Mouse (Mus musculus) neural tube, embryonic 13.5 days (tissue): ENCODE results near the gene Tctex1d4. TPM values are rescaled to one million over a fixed set of nuclear protein-coding genes. Genes with fewer than 3 reads are reported as not detected.

Experiments
- ATAC-seq: fragments of 200-750 bp; cut with Nextera tagmentation; 2 replicates; pipeline ENCODE4 v1.8.0; 2017; ENCODE audit warnings: low read depth, mild to moderate bottlenecking, moderate TSS enrichment, moderate library complexity
- H3K27ac ChIP-seq: fragments of 300-500 bp; sonication (generic); replicated peaks from 2 replicates; pipeline ENCODE4 v1.5.1; 2015; ENCODE audit warnings: moderate library complexity, mild to moderate bottlenecking, inconsistent platforms
- H3K27me3 ChIP-seq: fragments of 300-500 bp; sonication (generic); 2 replicates; pipeline ENCODE4 v1.6.1; 2015; ENCODE audit warnings: mild to moderate bottlenecking, inconsistent platforms
- H3K36me3 ChIP-seq: fragments of 300-500 bp; sonication (generic); 2 replicates; pipeline ENCODE4 v1.6.1; 2015; ENCODE audit warnings: mild to moderate bottlenecking, inconsistent platforms
- H3K4me1 ChIP-seq: fragments of 300-500 bp; sonication (generic); replicated peaks from 2 replicates; pipeline ENCODE4 v1.6.1; 2015; ENCODE audit warnings: inconsistent platforms
- H3K4me2 ChIP-seq: fragments of 300-500 bp; sonication (generic); 2 replicates; pipeline ENCODE4 v1.6.1; 2015; ENCODE audit warnings: inconsistent platforms, mild to moderate bottlenecking, moderate library complexity
- H3K4me3 ChIP-seq: fragments of 300-500 bp; sonication (generic); 2 replicates; pipeline ENCODE4 v1.5.1; 2015; ENCODE audit warnings: mild to moderate bottlenecking, inconsistent platforms
- H3K9ac ChIP-seq: fragments of 300-500 bp; sonication (generic); 2 replicates; pipeline ENCODE4 v1.6.1; 2015; ENCODE audit warnings: moderate library complexity, mild to moderate bottlenecking, inconsistent platforms
- H3K9me3 ChIP-seq: fragments of 300-500 bp; sonication (generic); 2 replicates; pipeline ENCODE4 v1.6.1; 2016; ENCODE audit warnings: inconsistent platforms
- WGBS: fragments of 180-500 bp; shearing (Covaris S2); methylation state at CpG from one replicate; pipeline ENCODE4 v1.1.7; 2015; 5-methylcytosine and 5-hydroxymethylcytosine counted together
- polyA plus RNA-seq: library from polyadenylated mRNA; unstranded; fragments of >200 nt; fragmentation: Nextera tagmentation; extraction: Ambion mirVana; gene quantifications from 2 replicates; pipeline ENCODE4 v1.2.1, GENCODE M21; 2015

Gene Tctex1d4
- polyA plus RNA-seq, 1 experiment from 2014 or later: not detected

DNA sequence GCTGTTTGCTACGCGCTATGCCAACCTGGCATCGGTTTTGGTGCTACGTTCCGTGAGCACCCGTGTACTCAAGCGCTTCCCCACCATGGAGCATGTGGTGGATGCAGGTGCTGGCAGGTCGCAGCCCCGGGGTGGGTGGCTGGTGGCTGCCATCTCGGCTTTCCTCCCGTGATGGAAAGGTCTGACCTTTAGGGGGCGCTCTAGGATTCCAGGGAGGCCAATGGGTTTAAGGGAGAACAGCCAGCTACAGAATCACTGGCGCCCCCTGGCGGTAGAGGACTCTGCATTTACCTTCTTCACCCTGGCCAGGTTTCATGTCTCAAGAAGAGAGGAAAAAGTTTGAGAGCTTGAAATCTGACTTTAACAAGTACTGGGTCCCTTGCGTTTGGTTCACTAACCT lies 19.6 kb downstream of the Tctex1d4 start:
- Histone ChIP-seq H3K9ac (no peak overlapping the region), H3K9me3 (no peaks in the 10 kb centered on the region), H3K36me3 (peaks cover 32% of the 10 kb centered on the region), H3K4me3 (no peak overlapping the region), H3K4me1 (no peaks in the 10 kb centered on the region), H3K27ac (no peak overlapping the region), H3K4me2 (no peak overlapping the region), H3K27me3 (no peaks in the 10 kb centered on the region)
- no peak for ATAC-seq
- 35% methylated on average over 15 of the region's 15 CpGs for WGBS

GRCm38 (mm10) chr4:117148047-117148713 lies 21.6 kb downstream of the Tctex1d4 start:
- H3K4me2 ChIP-seq: no peak overlapping the region
- no peaks in the 10 kb centered on the region for H3K9me3 ChIP-seq
- no peak overlapping the region for H3K9ac ChIP-seq
- H3K36me3 ChIP-seq: peaks cover 50% of the 10 kb centered on the region
- H3K27me3 ChIP-seq: no peaks in the 10 kb centered on the region
- peaks cover 10% of the 10 kb centered on the region for H3K4me1 ChIP-seq
- no peak overlapping the region for H3K27ac ChIP-seq
- ATAC-seq: no peak
- no peak overlapping the region for H3K4me3 ChIP-seq
- WGBS: 85% methylated on average over 18 of the region's 18 CpGs

- 72% methylated on average over 24 of the region's 24 CpGs for WGBS
- H3K9me3 ChIP-seq: no peaks in the 10 kb centered on the region
- H3K36me3 ChIP-seq: peaks cover 57% of the 10 kb centered on the region
Observed at GRCm38 (mm10) chr4:117148815-117149214, 22.2 kb downstream of the Tctex1d4 start.

GRCm38 (mm10) chr4:117149291-117150211 lies 23.0 kb downstream of the Tctex1d4 start:
- no peak for ATAC-seq
- no peaks in the 10 kb centered on the region for H3K9me3 ChIP-seq
- no peak overlapping the region for H3K4me2 ChIP-seq
- no peak overlapping the region for H3K27ac ChIP-seq
- H3K4me3 ChIP-seq: no peak overlapping the region
- no peak overlapping the region for H3K9ac ChIP-seq
- H3K36me3 ChIP-seq: peaks cover 64% of the 10 kb centered on the region
- 82% methylated on average over 6 of the region's 6 CpGs for WGBS
- peaks cover 24% of the 10 kb centered on the region for H3K4me1 ChIP-seq
- no peaks in the 10 kb centered on the region for H3K27me3 ChIP-seq

More at GRCm38 (mm10) chr4:117148815-117149214, 22.2 kb downstream of the Tctex1d4 start:
- Histone ChIP-seq H3K27me3 (no peaks in the 10 kb centered on the region), H3K27ac (no peak overlapping the region), H3K4me1 (peaks cover 17% of the 10 kb centered on the region), H3K4me2 (no peak overlapping the region), H3K9ac (no peak overlapping the region), H3K4me3 (no peak overlapping the region)
- ATAC-seq: no peak

- H3K4me3 ChIP-seq: no peak overlapping the region
- H3K4me1 ChIP-seq: peaks cover 31% of the 10 kb centered on the region
- WGBS: 91% methylated on average over 6 of the region's 6 CpGs
- no peaks in the 10 kb centered on the region for H3K9me3 ChIP-seq
- ATAC-seq: no peak
- no peak overlapping the region for H3K4me2 ChIP-seq
- no peaks in the 10 kb centered on the region for H3K27me3 ChIP-seq
- peaks cover 65% of the 10 kb centered on the region for H3K36me3 ChIP-seq
- no peak overlapping the region for H3K27ac ChIP-seq
- no peak overlapping the region for H3K9ac ChIP-seq
Observed at GRCm38 (mm10) chr4:117150212-117150733, 23.7 kb downstream of the Tctex1d4 start.

DNA sequence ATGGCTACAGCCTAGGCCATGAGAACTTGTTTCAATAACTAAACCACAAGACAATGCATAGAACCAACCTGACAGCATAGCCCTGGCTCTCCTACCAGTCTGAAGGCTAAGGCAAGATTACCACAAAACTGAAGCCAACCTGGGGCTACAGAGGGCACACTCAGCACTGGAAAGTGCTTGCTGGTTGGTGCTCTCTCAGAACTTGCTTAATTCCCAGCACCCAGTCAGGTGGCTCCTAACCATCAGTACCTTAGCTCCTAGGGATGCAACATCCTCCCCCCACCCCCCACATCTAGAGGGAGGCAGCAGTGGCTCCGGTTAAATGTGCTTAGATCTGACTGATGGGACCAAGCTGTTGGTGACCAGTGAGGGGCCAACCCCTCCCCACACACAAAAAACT lies 24.8 kb downstream of the Tctex1d4 start:
- H3K9me3 ChIP-seq: no peaks in the 10 kb centered on the region
- ATAC-seq: no peak
- 86% methylated on average over 1 of the region's 1 CpGs for WGBS
- H3K4me1 ChIP-seq: peaks cover 31% of the 10 kb centered on the region
- H3K9ac ChIP-seq: no peak overlapping the region
- H3K27ac ChIP-seq: no peak overlapping the region
- no peaks in the 10 kb centered on the region for H3K27me3 ChIP-seq
- no peak overlapping the region for H3K4me3 ChIP-seq
- peaks cover 65% of the 10 kb centered on the region for H3K36me3 ChIP-seq
- H3K4me2 ChIP-seq: no peak overlapping the region

DNA sequence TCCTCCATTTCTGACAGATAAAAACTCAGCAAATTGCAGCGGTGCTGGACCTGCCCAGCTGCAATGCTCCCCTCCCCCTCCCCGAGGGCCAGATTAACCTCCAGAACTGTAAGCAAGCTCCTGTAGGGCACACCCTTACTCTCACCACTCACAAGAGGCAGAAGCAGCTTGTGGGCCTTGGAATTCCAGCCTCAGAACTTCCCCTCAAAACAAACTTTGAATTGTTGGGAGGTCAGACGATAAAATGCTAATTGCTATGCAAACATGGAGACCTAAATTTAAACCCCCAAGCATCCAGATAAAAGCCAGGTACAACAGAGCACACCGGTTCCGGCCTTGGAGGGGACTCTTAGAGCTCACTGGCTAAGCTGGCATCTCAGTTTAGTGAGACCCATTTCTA lies 26.1 kb downstream of the Tctex1d4 start:
- H3K4me2 ChIP-seq: no peak overlapping the region
- H3K9me3 ChIP-seq: no peaks in the 10 kb centered on the region
- WGBS: 92% methylated on average over 5 of the region's 5 CpGs
- no peaks in the 10 kb centered on the region for H3K27me3 ChIP-seq
- no peak overlapping the region for H3K9ac ChIP-seq
- no peak overlapping the region for H3K4me3 ChIP-seq
- peaks cover 31% of the 10 kb centered on the region for H3K4me1 ChIP-seq
- H3K36me3 ChIP-seq: peaks cover 65% of the 10 kb centered on the region
- no peak overlapping the region for H3K27ac ChIP-seq
- ATAC-seq: no peak

DNA sequence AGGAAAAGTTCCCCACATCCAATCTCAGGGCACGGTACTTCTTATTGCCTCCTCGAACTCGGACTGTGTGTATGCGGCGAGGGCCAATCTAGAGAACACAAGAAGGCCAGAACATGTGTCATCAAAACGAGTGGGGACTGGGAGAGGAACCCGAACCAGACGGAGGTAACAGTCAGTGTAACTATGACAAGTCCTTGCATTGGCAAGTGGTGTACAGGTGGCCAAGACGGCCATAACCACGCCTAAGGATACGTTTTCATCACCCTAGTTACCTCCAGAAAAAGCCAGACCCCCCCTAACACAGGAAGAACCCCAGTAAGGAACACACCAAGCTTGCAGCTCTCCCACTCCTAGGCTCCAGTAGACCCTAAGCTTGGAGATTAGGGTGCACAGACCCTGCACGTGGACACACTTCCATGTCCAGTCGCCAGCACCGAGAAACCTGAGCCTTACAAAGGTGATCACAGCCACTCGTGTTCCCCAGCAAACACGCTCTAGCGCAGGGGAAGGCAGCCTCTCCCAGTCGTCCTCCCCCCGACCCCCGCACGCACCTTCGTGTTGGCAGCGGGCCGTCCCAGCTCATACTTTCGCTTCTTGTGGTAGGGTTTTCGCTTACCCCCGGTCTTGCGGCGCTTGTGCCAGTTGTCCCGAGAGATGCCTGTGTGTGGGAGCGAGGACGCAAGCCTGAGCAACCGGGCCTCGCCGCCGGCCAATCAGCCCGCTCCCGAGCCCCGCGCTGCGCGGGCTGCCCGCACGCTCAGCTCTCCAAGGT lies 28.6 kb downstream of the Tctex1d4 start:
- Histone ChIP-seq H3K9ac (peak overlapping the region; percentile 98), H3K4me1 (peaks cover 31% of the 10 kb centered on the region), H3K4me3 (peak overlapping the region; percentile 97), H3K27me3 (no peaks in the 10 kb centered on the region), H3K36me3 (peaks cover 43% of the 10 kb centered on the region), H3K9me3 (no peaks in the 10 kb centered on the region), H3K27ac (peak overlapping the region; percentile 93), H3K4me2 (peak overlapping the region; percentile 97)
- WGBS: 2% methylated on average over 44 of the region's 44 CpGs
- no peak; the same call in 1 of the 2 replicates for ATAC-seq

DNA sequence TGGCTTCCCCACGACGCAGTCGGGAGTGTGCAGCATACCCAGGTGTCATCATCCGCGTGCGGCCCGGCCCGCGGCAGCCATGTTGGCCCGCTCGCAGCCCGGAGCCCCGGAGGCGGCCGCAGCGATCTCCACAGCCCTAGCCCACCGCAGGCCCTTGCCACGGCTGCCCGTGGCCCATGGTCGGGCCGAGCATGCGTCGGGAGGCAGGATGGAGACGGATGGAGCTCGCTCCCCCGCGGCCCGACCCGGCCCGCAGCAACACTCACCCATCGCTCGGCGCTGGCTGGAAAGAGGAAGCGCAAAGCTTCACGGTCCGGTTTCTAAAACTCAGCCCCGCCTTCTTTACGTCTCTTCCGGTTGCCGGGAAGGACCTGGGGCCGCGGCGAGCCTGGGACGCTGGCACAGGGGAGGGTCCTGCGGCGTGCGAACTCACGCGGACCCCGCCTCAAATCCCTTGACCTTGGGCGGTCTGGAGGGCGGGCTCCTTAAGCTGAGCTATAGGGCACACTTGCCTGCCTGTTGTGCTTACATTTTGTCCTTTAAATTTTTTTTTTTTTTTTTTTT lies 29.3 kb downstream of the Tctex1d4 start, which contains the start of gene Rps8:
Gene Rps8, minus strand, starts transcription at position 452 of the 564 bp plus-strand sequence.
- under 1% methylated on average over 52 of the region's 52 CpGs for WGBS
- peak within 1 kb of the TSS; percentile 97 for H3K4me2 ChIP-seq

DNA sequence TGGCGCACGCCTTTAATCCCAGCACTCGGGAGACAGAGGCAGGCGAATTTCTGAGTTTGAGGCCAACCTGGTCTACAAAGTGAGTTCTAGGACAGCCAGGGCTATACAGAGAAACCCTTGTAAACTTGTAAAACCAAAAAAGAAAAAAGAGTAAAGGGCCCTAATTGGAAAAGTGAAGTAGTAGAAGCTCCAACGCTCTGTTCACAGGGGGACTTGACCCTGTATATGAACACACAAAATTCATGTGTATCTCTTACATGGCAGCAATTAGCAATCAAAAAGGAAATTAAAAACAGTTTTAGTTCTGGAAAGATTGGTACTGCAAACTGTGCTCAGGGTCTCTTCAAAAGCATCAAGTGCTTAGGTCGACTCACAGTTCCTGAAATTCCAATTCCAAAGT lies 29.8 kb downstream of the Tctex1d4 start:
- Histone ChIP-seq H3K27ac (peak overlapping the region; percentile 93), H3K4me2 (peak overlapping the region; percentile 97), H3K27me3 (no peaks in the 10 kb centered on the region), H3K4me1 (peaks cover 31% of the 10 kb centered on the region), H3K36me3 (peaks cover 31% of the 10 kb centered on the region), H3K9ac (peak overlapping the region; percentile 98), H3K4me3 (peak overlapping the region; percentile 97), H3K9me3 (no peaks in the 10 kb centered on the region)
- ATAC-seq: no peak
- WGBS: 26% methylated on average over 6 of the region's 6 CpGs

More for the DNA sequence above, 29.3 kb downstream of the Tctex1d4 start, which contains the start of gene Rps8:
- H3K9ac ChIP-seq: peak within 1 kb of the TSS; percentile 98
- H3K36me3 ChIP-seq: peaks cover 36% of the 10 kb centered on the region
- no peaks in the 10 kb centered on the region for H3K27me3 ChIP-seq
- no peaks in the 10 kb centered on the region for H3K9me3 ChIP-seq
- H3K27ac ChIP-seq: peak within 1 kb of the TSS; percentile 93
- peak within 1 kb of the TSS; percentile 97 for H3K4me3 ChIP-seq
- peak; percentile 93 for ATAC-seq
- peaks cover 31% of the 10 kb centered on the region for H3K4me1 ChIP-seq

- 88% methylated on average over 10 of the region's 10 CpGs for WGBS
- H3K4me1 ChIP-seq: peaks cover 6% of the 10 kb centered on the region
- no peak for ATAC-seq
- H3K27ac ChIP-seq: no peak overlapping the region
- H3K4me2 ChIP-seq: no peak overlapping the region
- peaks cover 14% of the 10 kb centered on the region; the same call in 1 of the 2 replicates for H3K36me3 ChIP-seq
- H3K4me3 ChIP-seq: no peak overlapping the region
- no peak overlapping the region for H3K9ac ChIP-seq
- no peaks in the 10 kb centered on the region for H3K27me3 ChIP-seq
- H3K9me3 ChIP-seq: no peaks in the 10 kb centered on the region
Observed at GRCm38 (mm10) chr4:117159666-117160065, 33.1 kb downstream of the Tctex1d4 start.
